Mouse (Mus musculus) megakaryocyte-erythroid progenitor cell, adult 5-6 weeks (primary cell): ENCODE data around the gene Phf2. TPM values are rescaled to one million over a fixed set of nuclear protein-coding genes. Genes with fewer than 3 reads are reported as not detected.
"Not testable (repeated sequence)": the region's sequence is repeated elsewhere in the genome, so short reads cannot be mapped to it uniquely, and the experiment has no call there.

Experiments
- ATAC-seq: replicated peaks from 2 replicates; pipeline ENCODE4 v1.8.0; 2016; ENCODE audit warnings: mild to moderate bottlenecking, inconsistent platforms; ENCODE audit not compliant: severe bottlenecking, poor library complexity, low FRiP score, low TSS enrichment
- total RNA-seq, 2 experiments: library from RNA; stranded (forward) in 1 of 2; stranded (reverse) in 1 of 2; fragments of 200-1000, 215-1000 nt in 1 of 2; fragments of >200 nt in 1 of 2; fragmentation: Nextera tagmentation in 1 of 2; gene quantifications; 2 replicates each; pipeline ENCODE4 v1.2.3; 2014 to 2017

The Phf2 gene
- total RNA-seq, 2 experiments from 2014 or later, result 10.9 to 25.2 TPM

- ATAC-seq, result no peak
Measured at GRCm38 (mm10) chr13:48814406-48814805, 56.5 kb downstream of the Phf2 start.

- ATAC-seq, result no peak
Measured at GRCm38 (mm10) chr13:48810991-48811390, 59.9 kb downstream of the Phf2 start.

- no peak for ATAC-seq
Measured at GRCm38 (mm10) chr13:48810274-48810823, 60.6 kb downstream of the Phf2 start.

GRCm38 (mm10) chr13:48809668-48810067, 61.3 kb downstream of the Phf2 start:
- ATAC-seq, result not testable (repeated sequence)

DNA sequence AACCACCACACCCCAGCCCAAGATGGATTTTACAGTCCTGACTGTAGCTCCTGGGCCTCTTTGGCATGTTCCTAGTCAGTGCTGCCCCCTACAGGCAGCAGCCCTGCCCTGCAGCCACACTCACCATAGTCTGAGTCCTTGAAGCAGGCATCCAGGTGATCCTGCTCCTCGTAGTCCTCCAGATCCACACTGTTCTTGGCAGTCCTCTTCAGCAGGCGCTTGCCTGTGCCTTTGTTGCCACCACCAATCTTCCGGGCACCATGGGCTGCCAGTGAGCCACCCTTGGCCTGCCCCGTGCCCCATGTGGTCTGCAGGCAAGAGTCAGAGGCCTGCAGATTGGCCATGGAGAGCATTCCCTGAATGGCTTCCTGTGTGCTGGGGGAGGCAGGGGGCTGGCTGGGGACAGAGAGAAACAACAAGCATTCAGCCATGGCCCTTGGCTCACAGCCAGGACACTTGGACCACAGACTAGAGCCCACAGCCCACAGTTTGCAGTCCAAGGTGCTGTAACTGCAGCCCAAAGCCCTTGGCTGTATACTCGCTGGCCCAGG, 63.4 kb downstream of the Phf2 start:
- peak; percentile 58; the same call in 1 of the 2 replicates for ATAC-seq

DNA sequence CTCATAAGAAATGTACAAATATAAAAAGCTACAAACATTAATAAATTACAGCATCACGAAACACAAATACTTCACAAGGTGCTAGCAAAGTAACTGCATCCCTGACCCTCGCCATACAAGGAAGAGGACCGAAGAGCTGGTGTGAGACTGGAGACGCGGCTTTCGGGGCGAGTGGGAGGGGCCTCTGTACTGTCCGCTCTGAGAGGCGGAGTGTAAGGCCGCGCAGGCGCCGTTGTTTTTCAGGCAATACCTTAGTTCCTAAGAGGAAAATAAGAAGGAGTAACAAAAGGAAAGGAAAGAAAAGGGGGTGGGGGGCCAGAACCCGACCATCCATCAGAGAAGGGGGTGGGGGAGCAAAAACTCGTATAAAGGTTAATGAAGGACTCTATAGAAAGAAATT, 68.7 kb downstream of the Phf2 start:
- no peak for ATAC-seq

DNA sequence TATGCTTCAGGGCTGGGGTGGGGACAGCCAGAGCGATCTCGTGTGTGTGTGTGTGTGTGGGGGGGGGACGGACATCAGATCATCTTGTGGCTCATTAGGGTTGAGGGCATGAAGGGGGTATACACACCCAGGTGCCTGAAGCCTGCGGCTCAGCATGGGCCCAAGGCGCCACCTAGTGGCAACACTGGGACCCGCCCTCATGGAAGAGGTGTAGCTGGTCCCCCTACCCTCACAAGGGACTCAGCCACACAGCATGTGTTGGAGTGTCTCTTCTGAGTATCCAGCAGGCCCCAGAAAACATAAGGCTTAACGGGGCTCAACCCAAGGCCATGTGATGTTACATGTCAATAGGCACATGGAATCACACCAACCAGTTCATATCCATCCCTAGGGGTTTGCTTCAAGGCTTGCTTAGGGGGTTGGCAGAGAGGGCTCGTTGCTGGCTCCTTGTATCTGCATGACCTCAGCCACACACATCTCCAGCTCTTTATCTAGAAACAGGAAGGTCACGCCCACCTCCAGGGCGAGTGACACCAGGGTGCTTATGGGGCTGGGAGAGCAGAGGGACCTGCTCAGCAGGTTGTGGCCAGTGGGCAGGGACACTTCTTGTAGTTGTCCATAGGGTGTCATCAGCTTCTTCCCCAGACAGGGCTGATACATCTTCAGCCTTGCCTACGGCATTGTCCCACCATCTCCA, 69.9 kb downstream of the Phf2 start:
- peak; percentile 70 for ATAC-seq

- no peak for ATAC-seq
Measured at GRCm38 (mm10) chr13:48798256-48798771, 72.6 kb downstream of the Phf2 start.

DNA sequence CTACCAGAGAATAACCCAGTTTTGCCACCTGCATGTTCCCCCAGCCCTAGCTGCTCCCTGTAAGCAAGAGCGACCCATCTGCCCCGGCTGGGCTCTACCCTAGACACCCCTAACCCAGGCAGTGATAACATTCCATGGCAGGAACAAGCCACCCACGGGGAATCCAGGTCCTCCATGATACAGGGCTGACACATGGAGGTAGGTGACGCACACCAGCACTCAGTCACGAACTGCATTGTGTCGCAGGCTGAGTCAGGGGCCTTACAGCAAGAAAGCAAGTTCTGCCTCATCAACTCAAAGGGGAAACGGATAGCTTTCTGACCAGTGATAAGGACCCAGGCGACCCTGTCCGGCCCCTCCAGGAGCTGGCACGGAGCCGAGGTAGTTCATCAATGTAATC, 74.0 kb downstream of the Phf2 start:
- ATAC-seq, result no peak

- no peak for ATAC-seq
Measured at GRCm38 (mm10) chr13:48795711-48796110, 75.2 kb downstream of the Phf2 start.

- no peak for ATAC-seq
Measured at GRCm38 (mm10) chr13:48784594-48785298, 86.2 kb downstream of the Phf2 start.

- ATAC-seq, result no peak
Measured at GRCm38 (mm10) chr13:48784151-48784550, 86.8 kb downstream of the Phf2 start.

GRCm38 (mm10) chr13:48782727-48783725, 87.9 kb downstream of the Phf2 start:
- no peak for ATAC-seq

GRCm38 (mm10) chr13:48780345-48781010, 90.4 kb downstream of the Phf2 start:
- no peak for ATAC-seq

- ATAC-seq, result no peak
Measured at GRCm38 (mm10) chr13:48779592-48780344, 91.2 kb downstream of the Phf2 start.

GRCm38 (mm10) chr13:48778138-48778537, 92.8 kb downstream of the Phf2 start:
- no peak for ATAC-seq

DNA sequence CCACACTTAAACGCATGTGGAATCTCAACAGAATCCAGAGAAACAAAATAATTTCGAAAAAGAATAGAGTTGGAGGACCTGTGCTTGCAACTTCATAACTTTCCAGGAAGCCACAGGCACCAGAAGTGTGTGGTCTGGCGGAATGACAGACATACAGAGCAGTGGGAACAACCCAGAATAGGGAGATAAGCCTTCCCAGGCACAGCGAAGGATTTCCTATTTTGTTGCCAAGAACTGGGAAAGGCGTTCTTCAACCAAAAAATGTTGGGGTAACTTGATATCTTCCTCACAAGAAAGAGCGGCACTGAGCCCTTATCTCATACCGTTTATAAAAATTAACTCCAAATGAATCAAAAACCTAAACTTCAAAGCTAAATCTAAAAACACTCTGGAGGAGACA, 96.4 kb downstream of the Phf2 start:
- no peak for ATAC-seq

- ATAC-seq, result no peak
Measured at GRCm38 (mm10) chr13:48768109-48768508, 102.8 kb downstream of the Phf2 start.
